Mouse (Mus musculus): ENCODE measurements around the gene Cotl1. TPM values are rescaled to one million over a fixed set of nuclear protein-coding genes. Genes with fewer than 3 reads are reported as not detected.
"Not testable (repeated sequence)": the region's sequence is repeated elsewhere in the genome, so short reads cannot be mapped to it uniquely, and the experiment has no call there.

The Cotl1 gene
- polyA plus RNA-seq, 1 experiment = 453 TPM

- Histone ChIP-seq H3K27me3 (ENCODE audit: control insufficient read depth, insufficient read depth, insufficient read length) (peaks cover 10% of the 10 kb centered on the region), H3ac (ENCODE audit: control insufficient read depth, insufficient read length, low read depth) (no peak overlapping the region), H3K79me3 (ENCODE audit: low read depth) (no peaks in the 10 kb centered on the region), H3K4me3 (ENCODE audit: insufficient read depth, poor library complexity, severe bottlenecking) (no peak overlapping the region), H3K36me3 (ENCODE audit: control insufficient read depth, insufficient read depth) (no peaks in the 10 kb centered on the region), H3K79me2 (ENCODE audit: control insufficient read depth, insufficient read depth) (no peaks in the 10 kb centered on the region)
- TF ChIP-seq MYOD1 (IDR thresholded peaks at IDR 0.05; ENCODE audit: control insufficient read depth, insufficient read length, low read depth) = no peak
- no peak for TF ChIP-seq MYOG (IDR thresholded peaks at IDR 0.05; ENCODE audit: control insufficient read depth, extremely low read depth, insufficient read length)
- no peak for TF ChIP-seq CTCF (IDR thresholded peaks at IDR 0.05; ENCODE audit: control insufficient read depth, insufficient read depth, insufficient read length)
- TF ChIP-seq FOSL1 (IDR thresholded peaks at IDR 0.05; ENCODE audit: insufficient read depth, low read length, poor library complexity, severe bottlenecking) = no peak
- TF ChIP-seq MAX (IDR thresholded peaks at IDR 0.05) = no peak
- TF ChIP-seq USF1 (IDR thresholded peaks at IDR 0.05; ENCODE audit: low read depth) = no peak
- TF ChIP-seq CEBPB (IDR thresholded peaks at IDR 0.05; ENCODE audit: low read depth) = no peak
These were observed 17.4 kb upstream of the Cotl1 start for GRCm38 (mm10) chr8:119857767-119858166.

- Histone ChIP-seq H3K36me3 (ENCODE audit: control insufficient read depth, insufficient read depth) (no peaks in the 10 kb centered on the region), H3K4me3 (ENCODE audit: insufficient read depth, poor library complexity, severe bottlenecking) (no peak overlapping the region), H3K79me3 (ENCODE audit: low read depth) (no peaks in the 10 kb centered on the region), H3K79me2 (ENCODE audit: control insufficient read depth, insufficient read depth) (no peaks in the 10 kb centered on the region), H3K27me3 (ENCODE audit: control insufficient read depth, insufficient read depth, insufficient read length) (peaks cover 10% of the 10 kb centered on the region), H3ac (ENCODE audit: control insufficient read depth, insufficient read length, low read depth) (no peak overlapping the region)
- TF ChIP-seq MYOG (IDR thresholded peaks at IDR 0.05; ENCODE audit: control insufficient read depth, extremely low read depth, insufficient read length) (no peak), FOSL1 (IDR thresholded peaks at IDR 0.05; ENCODE audit: insufficient read depth, low read length, poor library complexity, severe bottlenecking) (no peak), CEBPB (IDR thresholded peaks at IDR 0.05; ENCODE audit: low read depth) (no peak), MAX (IDR thresholded peaks at IDR 0.05) (no peak), CTCF (IDR thresholded peaks at IDR 0.05; ENCODE audit: control insufficient read depth, insufficient read depth, insufficient read length) (no peak), MYOD1 (IDR thresholded peaks at IDR 0.05; ENCODE audit: control insufficient read depth, insufficient read length, low read depth) (no peak)
These were observed 15.3 kb upstream of the Cotl1 start for GRCm38 (mm10) chr8:119855656-119856055.

GRCm38 (mm10) chr8:119854035-119854434 is 13.7 kb upstream of the Cotl1 start:
- Histone ChIP-seq H3K79me2 (ENCODE audit: control insufficient read depth, insufficient read depth) (no peaks in the 10 kb centered on the region), H3K36me3 (ENCODE audit: control insufficient read depth, insufficient read depth) (no peaks in the 10 kb centered on the region), H3ac (ENCODE audit: control insufficient read depth, insufficient read length, low read depth) (no peak overlapping the region), H3K4me3 (ENCODE audit: insufficient read depth, poor library complexity, severe bottlenecking) (no peak overlapping the region), H3K79me3 (ENCODE audit: low read depth) (no peaks in the 10 kb centered on the region), H3K27me3 (ENCODE audit: control insufficient read depth, insufficient read depth, insufficient read length) (peaks cover 10% of the 10 kb centered on the region)
- TF ChIP-seq FOSL1 (IDR thresholded peaks at IDR 0.05; ENCODE audit: insufficient read depth, low read length, poor library complexity, severe bottlenecking) (no peak), MAX (IDR thresholded peaks at IDR 0.05) (no peak), CTCF (IDR thresholded peaks at IDR 0.05; ENCODE audit: control insufficient read depth, insufficient read depth, insufficient read length) (no peak), MYOD1 (IDR thresholded peaks at IDR 0.05; ENCODE audit: control insufficient read depth, insufficient read length, low read depth) (no peak), MYOG (IDR thresholded peaks at IDR 0.05; ENCODE audit: control insufficient read depth, extremely low read depth, insufficient read length) (no peak), USF1 (IDR thresholded peaks at IDR 0.05; ENCODE audit: low read depth) (no peak), CEBPB (IDR thresholded peaks at IDR 0.05; ENCODE audit: low read depth) (no peak)

GRCm38 (mm10) chr8:119853521-119853920 is 13.2 kb upstream of the Cotl1 start:
- TF ChIP-seq MYOG (IDR thresholded peaks at IDR 0.05; ENCODE audit: control insufficient read depth, extremely low read depth, insufficient read length) (no peak), CEBPB (IDR thresholded peaks at IDR 0.05; ENCODE audit: low read depth) (no peak), FOSL1 (IDR thresholded peaks at IDR 0.05; ENCODE audit: insufficient read depth, low read length, poor library complexity, severe bottlenecking) (no peak), MAX (IDR thresholded peaks at IDR 0.05) (no peak), CTCF (IDR thresholded peaks at IDR 0.05; ENCODE audit: control insufficient read depth, insufficient read depth, insufficient read length) (no peak), USF1 (IDR thresholded peaks at IDR 0.05; ENCODE audit: low read depth) (peak; percentile 21)
- Histone ChIP-seq H3K79me2 (ENCODE audit: control insufficient read depth, insufficient read depth) (no peaks in the 10 kb centered on the region), H3ac (ENCODE audit: control insufficient read depth, insufficient read length, low read depth) (no peak overlapping the region), H3K27me3 (ENCODE audit: control insufficient read depth, insufficient read depth, insufficient read length) (peaks cover 10% of the 10 kb centered on the region), H3K36me3 (ENCODE audit: control insufficient read depth, insufficient read depth) (no peaks in the 10 kb centered on the region), H3K79me3 (ENCODE audit: low read depth) (no peaks in the 10 kb centered on the region), H3K4me3 (ENCODE audit: insufficient read depth, poor library complexity, severe bottlenecking) (no peak overlapping the region)

GRCm38 (mm10) chr8:119847232-119847922 is 7.0 kb upstream of the Cotl1 start:
- Histone ChIP-seq H3K36me3 (ENCODE audit: control insufficient read depth, insufficient read depth) (no peaks in the 10 kb centered on the region), H3K4me3 (ENCODE audit: insufficient read depth, poor library complexity, severe bottlenecking) (no peak overlapping the region), H3ac (ENCODE audit: control insufficient read depth, insufficient read length, low read depth) (no peak overlapping the region), H3K79me3 (ENCODE audit: low read depth) (no peaks in the 10 kb centered on the region), H3K79me2 (ENCODE audit: control insufficient read depth, insufficient read depth) (no peaks in the 10 kb centered on the region), H3K27me3 (ENCODE audit: control insufficient read depth, insufficient read depth, insufficient read length) (peaks cover 7% of the 10 kb centered on the region)
- TF ChIP-seq MYOG (IDR thresholded peaks at IDR 0.05; ENCODE audit: control insufficient read depth, extremely low read depth, insufficient read length) (no peak), CEBPB (IDR thresholded peaks at IDR 0.05; ENCODE audit: low read depth) (no peak), MYOD1 (IDR thresholded peaks at IDR 0.05; ENCODE audit: control insufficient read depth, insufficient read length, low read depth) (no peak), USF1 (IDR thresholded peaks at IDR 0.05; ENCODE audit: low read depth) (no peak), MAX (IDR thresholded peaks at IDR 0.05) (no peak), FOSL1 (IDR thresholded peaks at IDR 0.05; ENCODE audit: insufficient read depth, low read length, poor library complexity, severe bottlenecking) (no peak), CTCF (IDR thresholded peaks at IDR 0.05; ENCODE audit: control insufficient read depth, insufficient read depth, insufficient read length) (no peak)

DNA sequence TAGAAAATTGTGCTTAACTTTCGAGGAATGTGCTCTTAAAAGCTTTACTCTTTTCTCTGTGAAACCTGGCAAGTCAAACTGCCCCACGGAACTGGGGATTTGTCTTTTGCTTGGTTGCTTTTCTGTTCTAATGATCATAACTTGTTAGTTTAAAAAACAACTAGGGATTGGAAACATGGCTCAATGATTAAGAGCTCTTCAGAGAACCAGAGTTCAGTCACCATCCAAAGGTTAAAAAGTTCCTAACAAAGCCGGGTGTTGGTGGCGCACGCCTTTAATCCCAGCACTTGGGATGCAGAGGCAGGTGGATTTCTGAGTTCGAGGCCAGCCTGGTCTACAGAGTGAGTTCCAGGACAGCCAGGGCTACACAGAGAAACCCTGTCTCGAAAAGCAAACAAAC is 5.4 kb upstream of the Cotl1 start:
- H3ac ChIP-seq (ENCODE audit: control insufficient read depth, insufficient read length, low read depth); H3K36me3 ChIP-seq (ENCODE audit: control insufficient read depth, insufficient read depth); H3K79me2 ChIP-seq (ENCODE audit: control insufficient read depth, insufficient read depth); H3K79me3 ChIP-seq (ENCODE audit: low read depth); H3K27me3 ChIP-seq (ENCODE audit: control insufficient read depth, insufficient read depth, insufficient read length); H3K4me3 ChIP-seq (ENCODE audit: insufficient read depth, poor library complexity, severe bottlenecking): not testable (repeated sequence)
